Mouse (Mus musculus) spleen, embryonic (tissue): Measurements from ENCODE around the gene Mpp4.

Experiments used
- CTCF ChIA-PET: fragments of 350-600 bp; sonication (Branson Sonifier 250); formaldehyde crosslinking; loops from one replicate; lab custom pipeline; 2022; lab: Charles Lee

Mpp4 gene

DNA sequence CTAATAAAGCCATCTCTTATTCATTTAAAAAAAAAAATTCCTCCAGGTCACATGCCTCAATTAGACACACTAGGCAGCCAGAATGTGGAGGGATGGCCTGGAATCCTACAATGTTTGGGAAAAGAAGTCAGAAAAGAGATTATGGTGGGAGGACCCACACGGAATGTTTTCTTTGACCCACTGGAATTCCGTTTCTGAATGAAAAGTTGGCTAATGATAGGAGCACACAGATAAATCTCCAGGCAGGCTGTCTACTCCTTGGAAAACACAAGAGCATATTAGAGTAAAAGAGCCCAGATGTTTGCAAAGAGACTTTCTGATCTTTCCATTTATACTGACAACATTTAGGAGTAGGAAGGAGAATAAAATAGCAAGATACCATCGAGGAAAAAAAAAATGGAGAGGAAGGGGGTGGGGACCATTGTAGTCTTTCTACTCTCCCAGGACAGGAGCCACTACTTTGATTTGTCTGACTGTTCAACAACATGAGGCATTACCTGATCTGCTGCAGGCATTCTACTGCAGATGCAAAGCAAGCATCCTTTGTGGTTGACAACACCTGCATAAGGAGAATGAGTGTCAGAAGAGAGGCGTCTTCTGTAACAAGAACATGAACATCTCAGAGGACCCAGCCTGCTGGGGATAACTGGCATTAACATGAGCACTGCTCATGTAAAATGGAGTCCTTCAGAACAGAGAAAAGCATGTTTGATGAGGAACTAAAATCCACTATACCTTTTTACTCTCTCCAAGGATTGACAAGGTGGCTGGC, 4.7 kb upstream of the Mpp4 start:
- CTCF ChIA-PET, result no interaction called here

DNA sequence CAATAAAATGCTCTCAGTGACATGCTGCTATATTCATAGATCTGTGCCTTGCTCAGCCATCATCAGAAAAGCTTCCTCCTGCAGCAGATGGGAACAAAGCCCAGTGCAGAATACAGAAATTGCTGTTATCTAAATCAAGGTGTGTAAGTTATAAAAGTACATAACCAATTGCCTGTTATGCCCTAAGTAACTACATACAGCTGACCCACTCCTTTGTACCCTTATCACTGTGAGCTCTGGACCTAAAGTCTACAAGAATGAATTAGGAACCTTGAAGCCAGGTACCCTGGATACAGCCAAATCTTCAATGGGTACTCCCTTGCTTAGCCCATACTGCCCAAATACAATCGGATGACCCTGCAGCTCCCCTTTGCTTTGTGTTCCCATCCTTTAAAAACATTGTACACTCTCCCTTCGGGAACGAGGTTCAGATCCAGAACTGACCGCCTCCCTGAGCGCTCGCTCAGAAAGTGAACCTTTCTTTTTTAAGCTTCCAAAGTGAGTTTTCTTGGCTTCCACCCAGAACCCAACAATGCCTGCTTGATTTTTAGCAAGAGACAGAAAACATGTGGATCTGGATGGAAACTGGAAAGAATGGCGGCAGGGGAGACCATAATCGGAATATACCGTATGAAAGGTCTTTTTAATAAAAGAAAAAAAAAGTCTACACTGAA, 3.2 kb upstream of the Mpp4 start:
- CTCF ChIA-PET, result no interaction called here

DNA sequence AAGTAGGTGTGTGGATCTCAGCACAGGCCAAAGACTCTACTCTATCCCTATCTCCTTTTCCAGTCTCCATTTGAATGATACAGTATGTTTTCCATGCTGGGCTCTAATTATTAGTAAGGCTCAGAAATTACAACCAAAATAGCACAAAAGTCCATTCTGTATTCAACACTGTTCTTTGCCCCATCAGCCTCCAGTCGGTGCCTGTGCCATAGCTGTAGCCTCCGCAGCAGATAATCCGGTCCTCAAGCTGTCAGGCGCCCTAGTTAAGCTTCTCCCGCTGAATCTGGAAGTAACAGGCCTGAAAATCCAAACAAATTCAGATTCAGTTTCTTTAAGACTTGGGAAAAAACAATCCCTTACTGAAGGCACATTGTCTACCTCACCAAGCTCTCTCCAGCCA, 729 bp upstream of the Mpp4 start:
- CTCF ChIA-PET, result no interaction called here

DNA sequence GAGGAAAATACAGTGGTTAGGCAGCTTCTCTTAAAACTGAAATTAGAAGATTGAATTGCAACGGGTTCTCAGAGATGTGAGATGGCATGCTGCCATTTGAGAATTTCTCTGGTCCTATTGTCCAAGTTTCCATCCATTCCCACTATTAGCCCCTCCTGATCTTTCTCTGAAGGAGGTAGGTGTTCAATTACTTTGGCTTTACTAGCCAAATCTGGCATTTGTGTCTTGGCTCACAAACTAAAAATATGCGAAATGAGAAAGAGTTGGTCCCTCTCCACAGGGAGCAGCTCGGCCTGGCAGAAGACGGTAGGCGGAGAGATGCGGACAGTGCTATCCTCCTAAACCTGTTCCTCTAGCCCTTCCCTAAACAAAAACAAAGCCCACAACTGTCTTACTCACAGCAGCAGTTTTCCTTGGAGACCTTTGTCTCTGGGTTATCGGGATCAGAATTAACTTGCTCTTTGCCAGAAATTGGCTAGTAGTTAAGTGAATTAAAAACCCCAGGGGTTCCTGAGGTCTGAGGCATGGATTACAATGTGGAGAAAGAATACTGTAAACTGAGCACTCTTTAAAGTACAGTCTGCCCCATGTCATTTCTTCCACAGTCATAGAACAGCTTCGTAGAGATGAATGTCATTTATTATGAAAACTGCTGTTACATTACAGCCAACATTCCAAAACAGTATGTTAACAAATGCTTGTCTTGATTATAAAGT, 722 bp downstream of the Mpp4 start:
- CTCF ChIA-PET, result no interaction called here

DNA sequence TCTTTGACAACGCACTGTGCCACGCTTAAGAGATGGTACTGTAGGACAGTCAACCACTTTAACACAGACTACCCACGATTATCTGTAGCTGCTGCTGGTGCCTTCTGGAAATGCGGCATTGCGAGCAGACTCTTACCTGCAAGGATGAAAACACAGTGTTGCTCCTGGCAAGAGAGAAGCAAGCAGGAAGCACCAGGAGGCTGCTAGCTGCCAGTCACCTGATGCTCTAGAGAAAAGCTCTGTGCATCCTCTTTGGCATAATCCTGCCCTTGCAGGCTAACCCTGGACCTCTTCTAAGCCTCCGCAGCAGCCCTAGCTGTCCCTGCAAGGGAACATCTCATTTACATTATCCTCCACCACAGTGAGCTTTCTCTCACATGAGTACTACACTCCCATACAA, 1.8 kb downstream of the Mpp4 start:
- CTCF ChIA-PET, result no interaction called here

DNA sequence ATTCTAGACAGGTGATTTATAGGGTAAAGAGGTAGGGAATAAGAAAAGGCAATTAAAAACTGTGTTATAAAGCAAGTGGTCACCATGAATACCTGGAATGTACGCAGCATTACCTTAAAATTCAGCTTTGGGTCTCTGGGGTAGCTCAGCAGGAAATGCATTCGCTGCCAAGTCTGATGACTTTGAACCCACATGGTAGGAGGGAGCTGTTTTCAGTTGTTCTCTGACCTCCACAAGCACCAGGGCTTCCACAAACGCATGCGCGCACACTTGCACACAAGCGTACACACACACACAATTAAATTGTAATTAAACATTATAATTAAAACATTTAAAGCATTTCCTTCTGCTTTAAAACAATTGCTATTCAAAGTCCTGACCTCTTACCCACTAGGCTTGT, 2.3 kb downstream of the Mpp4 start:
- CTCF ChIA-PET, result no interaction called here

DNA sequence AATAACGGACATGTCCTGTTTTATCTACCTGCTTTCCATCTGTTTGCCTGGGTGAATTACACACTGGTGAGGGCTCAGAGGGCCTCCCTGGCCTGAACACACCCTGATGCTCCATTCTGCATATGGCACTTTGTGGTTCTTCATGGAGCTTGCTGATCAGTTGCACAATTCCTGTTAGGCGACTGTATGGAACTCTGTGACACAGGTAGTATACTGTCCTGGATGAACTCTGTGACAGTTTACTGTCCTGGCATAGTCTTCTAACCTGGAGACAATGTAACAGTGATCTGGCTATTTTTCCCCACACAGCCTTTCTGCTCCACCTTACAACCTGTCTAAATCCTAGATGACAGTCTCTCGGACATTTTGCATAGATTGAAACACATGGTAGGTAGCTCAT, 4.1 kb downstream of the Mpp4 start:
- CTCF ChIA-PET, result no interaction called here

DNA sequence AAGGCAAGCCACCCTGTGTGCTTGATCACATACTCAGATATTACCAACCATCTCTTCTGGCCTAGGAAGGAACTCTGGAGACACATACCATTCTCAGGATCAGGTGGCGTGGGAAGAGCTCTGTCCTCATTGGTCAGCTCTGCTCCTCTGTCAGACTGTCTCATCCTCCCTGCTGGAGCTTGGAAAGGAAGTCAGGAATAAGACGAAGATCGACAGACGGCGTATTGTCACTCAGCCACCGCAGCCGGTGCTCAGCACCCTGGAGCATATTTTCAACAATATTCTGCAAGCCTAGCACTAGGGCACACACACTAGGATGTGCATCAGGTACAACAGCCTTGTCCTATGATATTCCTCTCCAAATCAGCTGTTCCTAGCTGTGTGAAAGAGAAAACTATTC, 4.7 kb downstream of the Mpp4 start:
- CTCF ChIA-PET, result no interaction called here

DNA sequence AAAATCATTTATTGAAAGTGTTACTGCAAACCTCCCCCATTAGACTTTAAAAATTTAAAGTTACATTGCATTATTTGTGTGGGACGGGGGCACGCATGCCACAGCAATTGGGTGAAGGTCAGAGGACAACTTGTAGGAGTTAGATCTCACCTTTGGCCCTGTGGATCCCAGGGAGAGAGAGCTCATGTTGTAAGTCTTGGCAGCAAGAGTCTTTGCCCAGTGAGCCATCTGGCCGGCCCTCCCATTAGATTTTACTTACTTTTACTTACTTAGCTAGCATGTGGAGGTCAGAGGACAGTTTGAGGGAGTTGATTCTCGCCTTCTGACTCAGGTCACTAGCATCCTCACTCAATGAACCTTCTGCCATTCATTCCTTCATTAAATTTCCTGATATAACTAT, 5.3 kb downstream of the Mpp4 start:
- CTCF ChIA-PET, result no interaction called here

DNA sequence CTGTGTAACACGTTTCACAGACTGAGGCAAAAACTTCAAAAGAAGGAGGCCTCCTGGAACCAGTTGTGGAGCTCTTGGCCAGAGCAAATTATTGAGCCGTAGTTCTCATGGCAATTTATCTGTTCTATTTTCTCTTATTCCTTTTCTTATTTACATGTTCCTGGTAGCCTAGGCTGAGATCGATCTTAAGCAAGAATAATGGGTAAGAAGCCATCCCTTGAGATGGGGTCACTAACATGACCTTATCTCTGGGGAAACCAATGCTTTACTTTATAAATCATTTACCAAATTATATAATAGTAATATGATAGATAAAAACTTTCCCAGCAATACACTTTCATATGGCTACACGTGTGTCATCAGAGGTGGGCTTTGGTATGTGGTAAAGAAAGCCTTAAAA, 10.8 kb downstream of the Mpp4 start:
- CTCF ChIA-PET, result no interaction called here

DNA sequence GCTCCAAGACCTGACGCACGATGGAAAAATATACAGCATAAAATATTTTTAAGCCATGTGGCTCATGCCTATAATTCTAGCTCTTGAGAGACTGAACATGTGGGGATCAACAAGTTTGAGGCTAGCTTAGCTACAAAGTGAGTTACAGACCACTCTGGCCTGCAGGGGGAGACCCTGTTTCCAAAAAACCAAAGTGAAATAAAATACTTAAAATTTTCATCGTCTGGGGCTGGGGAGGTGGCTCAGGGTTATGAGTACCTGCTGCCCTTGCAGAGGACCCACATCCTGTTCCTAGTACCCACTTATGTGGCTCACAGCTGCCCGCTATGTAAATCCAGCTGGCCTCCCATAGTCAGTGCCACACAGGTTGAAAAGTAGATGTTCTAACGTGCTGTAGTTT, 12.6 kb downstream of the Mpp4 start:
- CTCF ChIA-PET, result no interaction called here

DNA sequence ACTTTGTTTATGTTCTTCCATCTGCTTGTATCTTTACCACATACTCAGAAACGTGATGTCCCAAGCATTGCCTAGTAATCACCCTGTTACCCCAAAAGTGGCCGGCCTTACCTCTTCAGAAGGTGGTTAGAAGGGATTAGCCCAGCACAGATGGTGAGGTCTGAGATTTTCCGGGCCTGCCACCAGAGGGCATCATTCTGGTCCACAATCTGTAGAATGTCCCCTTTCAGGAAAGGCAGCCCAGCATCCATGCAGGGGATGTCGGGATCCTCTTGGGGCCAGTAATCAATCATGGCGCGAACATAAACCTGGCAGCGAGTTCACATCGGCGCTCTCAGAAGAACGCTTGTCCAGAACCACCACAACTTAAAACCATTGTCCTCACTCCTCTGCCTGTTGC, 18.6 kb downstream of the Mpp4 start:
- CTCF ChIA-PET, result no interaction called here

DNA sequence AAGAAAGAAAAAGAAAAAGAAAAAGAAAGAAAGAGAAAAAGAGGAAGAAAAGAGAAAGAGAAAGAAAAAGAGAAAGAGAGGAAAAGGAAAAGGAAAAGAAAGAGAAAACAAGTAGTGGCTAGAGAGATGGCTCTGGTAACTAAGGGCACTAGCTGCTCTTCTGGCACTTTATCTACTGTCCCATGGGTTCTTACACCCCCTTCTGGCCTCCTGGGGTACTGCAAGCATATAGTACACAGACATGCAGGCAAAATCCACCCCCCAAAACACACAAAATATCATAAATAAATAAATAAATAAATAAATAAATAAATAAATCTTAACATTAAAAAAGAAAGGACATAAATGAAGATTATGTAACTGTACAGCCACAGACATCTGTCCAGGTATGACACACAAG, 20.4 kb downstream of the Mpp4 start:
- CTCF ChIA-PET, result interaction anchor here (0.6 to 0.7 kb wide), 2 partner anchors 14 to 363 kb away, joined by 3 read pairs; no protein-coding TSS in a partner anchor

DNA sequence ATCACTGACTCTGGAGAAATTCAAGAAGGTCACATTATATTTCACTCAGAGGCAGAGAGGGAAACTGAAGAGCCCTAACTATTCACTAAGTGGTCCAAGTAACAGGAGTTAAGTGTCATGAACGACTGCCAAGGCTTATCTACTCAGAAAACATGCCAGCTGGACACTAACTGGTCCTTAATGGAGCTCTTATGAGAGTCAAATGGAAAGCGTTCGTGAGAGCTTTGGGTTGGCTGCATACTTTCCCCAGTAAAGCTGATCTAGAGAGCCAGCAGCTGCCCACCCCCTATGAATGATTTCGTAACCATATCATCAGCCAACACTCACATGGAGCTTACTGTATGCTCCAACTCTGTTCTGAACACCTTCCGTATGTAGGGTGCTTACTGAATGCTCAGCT, 28.8 kb downstream of the Mpp4 start:
- CTCF ChIA-PET, result no interaction called here

DNA sequence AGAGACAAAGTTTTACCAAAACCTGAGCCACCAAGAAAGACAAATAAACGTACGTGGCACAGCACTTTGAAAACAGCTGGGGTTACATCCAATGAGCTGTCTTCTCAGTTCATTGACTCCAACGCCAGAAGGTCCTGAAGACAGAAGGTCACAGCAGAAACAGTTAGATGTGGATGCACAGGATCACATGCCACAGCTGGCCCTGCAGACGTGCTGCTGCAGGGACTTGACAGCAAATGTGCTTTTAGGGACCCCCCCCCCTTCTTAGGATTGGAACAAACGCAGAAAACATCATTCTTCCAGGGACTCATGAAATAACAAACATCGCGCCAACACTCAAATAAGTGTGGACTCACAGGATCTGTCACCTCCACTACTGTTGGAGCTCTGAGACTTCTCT, 34.3 kb downstream of the Mpp4 start:
- CTCF ChIA-PET, result interaction anchor here (0.7 kb wide), 1 partner anchor 14 kb away, joined by 3 read pairs; no protein-coding TSS in a partner anchor

DNA sequence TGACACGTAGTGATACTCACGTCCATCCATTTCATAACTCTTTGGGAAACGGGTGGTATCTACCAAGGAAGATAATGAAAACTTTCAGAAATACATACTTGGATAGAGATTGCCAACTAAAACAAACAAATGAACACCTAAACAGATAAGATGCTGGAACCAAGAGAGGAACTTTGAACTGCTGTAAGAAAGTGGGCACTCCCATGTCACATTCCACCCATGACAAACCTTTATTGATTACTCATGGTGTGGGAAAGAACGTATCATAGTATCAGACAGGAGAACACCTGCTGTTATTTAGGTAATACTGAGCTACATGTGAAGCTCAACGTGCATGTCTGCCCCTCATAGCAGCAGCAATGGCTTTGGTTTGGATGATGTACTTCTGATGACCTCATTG, 37.6 kb downstream of the Mpp4 start:
- CTCF ChIA-PET, result no interaction called here

DNA sequence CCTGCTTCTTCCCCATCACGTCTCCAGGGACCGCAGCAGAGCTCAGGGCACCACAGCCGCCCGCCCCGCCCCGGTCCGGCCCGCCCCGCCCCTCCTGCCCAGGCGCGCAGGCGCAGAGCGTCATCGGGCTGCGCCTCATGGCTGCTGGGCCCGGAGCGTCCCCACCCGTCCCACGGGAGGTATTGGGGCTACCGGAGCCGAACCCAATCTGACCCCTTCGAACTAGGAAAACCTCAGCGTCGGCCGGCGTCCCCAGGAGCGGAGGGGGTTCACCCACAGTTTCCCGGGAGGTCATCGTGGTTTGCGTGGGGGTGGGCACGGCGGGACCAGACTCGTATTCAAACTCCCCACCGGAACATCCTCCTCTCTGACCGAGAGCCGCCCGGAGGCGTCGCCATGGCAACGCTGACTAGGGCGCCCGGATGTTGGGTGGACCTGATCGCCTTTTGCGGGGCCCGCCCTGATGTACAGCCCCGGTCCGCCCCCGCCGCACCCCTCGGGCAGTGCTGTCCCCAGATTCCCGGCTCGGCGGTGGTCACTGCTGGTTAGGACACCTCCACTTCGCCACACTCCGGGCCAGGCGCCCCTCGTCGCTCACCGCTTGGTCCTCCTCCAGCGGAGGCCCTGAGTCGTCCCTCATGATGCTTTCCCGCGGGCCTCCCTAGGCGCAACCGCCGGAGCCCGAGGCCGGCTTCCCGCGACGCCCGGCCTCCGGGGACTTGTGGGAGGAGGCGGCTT, 43.3 kb downstream of the Mpp4 start, which contains the start of gene Tmem237:
Gene Tmem237, minus strand, starts transcription at position 689 of the 738 bp plus-strand sequence.
- CTCF ChIA-PET, result no interaction called here

DNA sequence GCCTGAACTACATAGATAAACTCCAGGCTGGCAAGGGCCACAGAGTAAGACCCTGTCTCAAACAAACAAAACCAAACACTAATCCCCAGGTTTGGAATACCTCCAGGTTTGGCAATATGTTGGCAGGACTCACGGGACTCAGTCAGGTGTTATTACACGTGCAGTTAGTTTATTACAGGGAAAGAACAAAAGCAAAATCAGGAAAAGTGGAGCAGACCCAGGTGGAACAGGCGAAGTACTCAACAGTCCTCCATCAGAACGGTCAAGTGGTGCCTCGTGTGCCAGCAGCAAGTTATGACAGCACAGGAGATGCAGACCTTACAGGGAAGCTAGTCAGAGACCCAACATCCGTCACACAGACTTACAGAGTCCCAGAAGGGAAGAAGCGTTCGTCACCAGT, 52.7 kb downstream of the Mpp4 start:
- CTCF ChIA-PET, result no interaction called here

DNA sequence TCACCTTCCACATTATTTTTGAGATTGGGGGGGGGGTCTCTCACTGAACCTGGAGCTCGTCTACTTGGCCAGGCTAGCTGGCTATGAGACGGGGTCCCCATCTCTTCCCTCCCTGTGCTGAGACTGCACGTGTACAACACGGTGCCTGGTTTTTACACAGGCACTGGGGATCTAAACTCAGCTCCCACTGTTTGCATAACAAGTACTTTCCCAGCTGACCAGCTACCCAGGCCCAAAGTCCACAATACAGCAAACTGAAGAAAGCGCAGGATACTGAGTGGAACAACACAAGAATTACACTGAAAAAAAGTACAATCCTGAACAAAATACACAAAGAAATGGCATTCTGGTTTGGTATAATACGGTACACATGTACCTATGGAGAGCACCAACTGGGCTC, 61.1 kb downstream of the Mpp4 start:
- CTCF ChIA-PET, result no interaction called here

DNA sequence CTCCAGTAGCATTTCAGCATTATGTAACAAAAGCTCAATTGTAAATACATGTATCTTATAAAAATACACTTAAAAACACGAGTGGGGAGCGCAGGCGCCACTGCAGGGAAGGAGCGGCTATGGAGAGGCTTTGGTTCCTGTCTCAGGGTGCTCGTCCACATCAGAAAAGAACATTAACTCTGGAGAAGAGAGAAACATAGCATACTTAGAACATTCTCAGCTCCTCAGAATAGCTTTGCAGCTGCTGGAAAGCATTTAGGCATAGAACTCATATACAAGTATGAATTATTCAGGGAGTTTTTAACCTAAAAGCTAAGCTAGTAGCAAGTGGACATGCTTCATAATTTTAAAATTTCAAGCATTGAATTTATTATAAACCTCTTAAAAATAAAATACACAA, 62.2 kb downstream of the Mpp4 start:
- CTCF ChIA-PET, result no interaction called here

DNA sequence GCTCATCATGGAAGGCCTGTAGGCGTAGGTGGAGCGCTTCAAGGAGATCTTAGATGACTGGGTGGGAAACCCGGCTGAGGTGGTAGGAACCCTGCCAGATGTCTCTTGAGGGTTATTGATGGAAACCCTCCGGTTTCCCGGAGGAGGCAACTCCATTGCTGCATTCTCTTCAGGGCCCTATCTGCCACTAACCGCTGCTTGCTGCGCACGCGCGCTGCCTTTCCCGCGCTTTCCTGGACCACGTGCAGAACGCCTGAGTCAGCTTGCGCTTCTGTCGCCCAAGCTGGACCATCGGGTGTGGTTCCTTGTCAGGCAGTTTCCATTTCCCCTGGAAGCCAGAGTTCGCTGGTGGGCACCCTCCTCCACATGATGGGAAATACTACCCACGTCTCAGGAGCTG, 68.5 kb downstream of the Mpp4 start, which contains the start of gene C2cd6:
Gene C2cd6, minus strand, starts transcription at position 196 of the 400 bp plus-strand sequence.
- CTCF ChIA-PET, result no interaction called here
